Mouse (Mus musculus) embryonic facial prominence, embryonic 12.5 days (tissue): ENCODE measurements around the gene Gsg1l2. TPM values are rescaled to one million over a fixed set of nuclear protein-coding genes. Genes with fewer than 3 reads are reported as not detected.

Source experiments
- ATAC-seq: fragments of 200-750 bp; cut with Nextera tagmentation; 2 replicates; pipeline ENCODE4 v1.8.0; 2017; ENCODE audit not compliant: insufficient number of reproducible peaks, insufficient read depth, low FRiP score, low TSS enrichment
- H3K27ac ChIP-seq: fragments of 300-500 bp; sonication (generic); 2 replicates; pipeline ENCODE4 v1.5.1; 2016; ENCODE audit warnings: mild to moderate bottlenecking
- H3K27me3 ChIP-seq: fragments of 300-500 bp; sonication (generic); 2 replicates; pipeline ENCODE4 v1.6.1; 2016; ENCODE audit warnings: mild to moderate bottlenecking, moderate library complexity
- H3K36me3 ChIP-seq: fragments of 300-500 bp; sonication (generic); 2 replicates; pipeline ENCODE4 v1.6.1; 2016; ENCODE audit warnings: mild to moderate bottlenecking
- H3K4me1 ChIP-seq: fragments of 300-500 bp; sonication (generic); 2 replicates; pipeline ENCODE4 v1.6.1; 2016
- H3K4me2 ChIP-seq: fragments of 300-500 bp; sonication (generic); replicated peaks from 2 replicates; pipeline ENCODE4 v1.6.1; 2016; ENCODE audit warnings: mild to moderate bottlenecking, moderate library complexity
- H3K4me3 ChIP-seq: fragments of 300-500 bp; sonication (generic); 2 replicates; pipeline ENCODE4 v1.5.1; 2016; ENCODE audit warnings: mild to moderate bottlenecking
- H3K9ac ChIP-seq: fragments of 300-500 bp; sonication (generic); 2 replicates; pipeline ENCODE4 v1.6.1; 2016; ENCODE audit warnings: mild to moderate bottlenecking, moderate library complexity
- H3K9me3 ChIP-seq: fragments of 300-500 bp; sonication (generic); 2 replicates; pipeline ENCODE4 v1.6.1; 2016; ENCODE audit warnings: mild to moderate bottlenecking, moderate library complexity
- WGBS: fragments of 180-500 bp; shearing (Covaris S2); methylation state at CpG from one replicate; pipeline ENCODE4 v1.1.7; 2016; 5-methylcytosine and 5-hydroxymethylcytosine counted together
- polyA plus RNA-seq: library from polyadenylated mRNA; unstranded; fragments of >200 nt; fragmentation: Nextera tagmentation; extraction: Ambion mirVana; gene quantifications from 2 replicates; pipeline ENCODE4 v1.2.1, GENCODE M21; 2016

Gene Gsg1l2
- not detected in 2 replicates for polyA plus RNA-seq

DNA sequence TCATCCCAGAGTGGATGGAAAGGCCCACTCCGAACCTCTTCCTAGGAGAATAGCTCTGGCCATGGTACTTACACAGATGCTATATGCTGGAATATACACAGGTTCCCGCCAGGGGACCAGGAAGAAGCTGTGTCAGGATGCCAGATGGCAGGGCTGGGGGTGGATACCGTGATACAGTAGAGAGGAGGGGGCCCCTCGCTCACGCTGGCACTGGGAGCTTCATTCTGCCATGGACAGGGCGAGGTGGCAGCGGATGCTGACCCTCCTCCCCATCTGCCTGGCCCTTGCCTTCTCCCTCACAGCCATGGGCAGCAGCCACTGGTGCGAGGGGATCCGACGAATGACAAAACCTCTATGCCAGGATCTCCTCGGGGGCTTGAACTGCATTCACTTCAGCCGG is at the start of gene Gsg1l2:
Gsg1l2 (plus strand) TSS at position 230 of the 400 bp plus-strand sequence.
- Histone ChIP-seq H3K9me3 (no peaks in the 10 kb centered on the region), H3K27me3 (no peaks in the 10 kb centered on the region; the same call in 1 of the 2 replicates), H3K9ac (no peak within 1 kb of the TSS), H3K36me3 (no peaks in the 10 kb centered on the region), H3K4me2 (no peak within 1 kb of the TSS), H3K27ac (no peak within 1 kb of the TSS), H3K4me3 (no peak within 1 kb of the TSS), H3K4me1 (no peaks in the 10 kb centered on the region)
- 84% methylated on average over 12 of the region's 12 CpGs for WGBS
- ATAC-seq, result no peak

DNA sequence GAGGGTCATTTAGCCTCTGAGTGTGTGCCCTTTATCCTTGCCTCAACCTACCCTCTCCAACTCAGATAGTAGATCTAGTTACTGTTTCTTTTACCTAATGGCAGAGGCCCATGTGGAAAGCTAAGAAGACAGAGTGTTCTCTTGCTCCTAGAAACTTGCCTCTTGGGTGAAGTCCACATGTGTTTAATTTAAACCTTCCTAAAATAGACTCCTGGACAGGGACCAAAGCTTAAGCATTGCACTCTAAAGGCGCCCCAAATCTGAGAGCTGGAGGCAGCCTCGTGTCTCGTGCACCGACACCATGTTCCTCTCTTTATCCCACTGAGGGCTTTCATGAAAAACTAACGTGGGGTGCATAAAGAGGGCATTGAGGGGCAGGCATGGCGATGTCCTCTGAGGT is 47.3 kb upstream of the Gsg1l2 start:
- Histone ChIP-seq H3K4me3 (no peak overlapping the region), H3K27me3 (no peaks in the 10 kb centered on the region), H3K9ac (no peak overlapping the region), H3K27ac (no peak overlapping the region), H3K36me3 (no peaks in the 10 kb centered on the region), H3K4me2 (no peak overlapping the region), H3K9me3 (no peaks in the 10 kb centered on the region), H3K4me1 (no peaks in the 10 kb centered on the region)
- no peak for ATAC-seq
- 79% methylated on average over 6 of the region's 6 CpGs for WGBS

DNA sequence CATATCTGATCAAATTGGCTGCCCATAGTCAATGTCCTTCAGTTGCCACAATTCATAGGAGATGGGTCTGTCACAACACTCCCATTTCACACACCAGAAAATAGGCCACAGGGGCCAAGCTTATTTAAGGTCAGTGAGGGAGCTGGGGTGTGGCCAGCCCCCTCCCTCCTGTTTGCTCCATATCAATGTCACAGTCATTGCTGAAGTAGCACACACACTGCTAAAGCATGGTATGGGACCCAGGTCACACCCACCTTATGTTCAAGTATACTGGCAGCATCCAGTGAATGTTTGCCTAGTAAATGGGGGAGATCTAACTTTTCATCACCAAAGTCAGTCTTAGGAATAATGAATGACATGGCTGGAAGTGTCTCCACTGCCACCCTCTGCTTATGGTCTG is 45.7 kb upstream of the Gsg1l2 start:
- Histone ChIP-seq H3K9ac (no peak overlapping the region), H3K4me2 (no peak overlapping the region), H3K36me3 (no peaks in the 10 kb centered on the region), H3K27ac (no peak overlapping the region), H3K9me3 (no peaks in the 10 kb centered on the region), H3K4me3 (no peak overlapping the region), H3K4me1 (no peaks in the 10 kb centered on the region), H3K27me3 (no peaks in the 10 kb centered on the region)
- ATAC-seq, result no peak

DNA sequence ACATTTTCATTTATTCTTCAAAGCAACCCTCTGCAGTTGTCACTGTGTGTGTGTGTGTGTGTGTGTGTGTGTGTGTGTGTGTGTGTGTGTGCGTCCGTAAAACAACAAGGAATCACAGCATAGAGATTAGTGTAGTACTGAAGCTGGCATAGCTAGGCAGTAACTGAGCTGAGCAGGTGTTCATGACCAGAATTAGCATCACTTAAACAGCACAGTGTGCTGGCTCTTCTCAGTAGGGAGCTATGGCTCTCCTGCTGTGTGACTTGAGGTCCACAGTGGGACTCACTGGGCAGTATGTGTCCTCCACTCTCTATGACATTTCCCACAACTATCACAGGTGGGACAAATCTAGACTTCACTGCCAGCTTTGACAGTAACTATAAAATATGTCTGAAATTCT is 43.4 kb upstream of the Gsg1l2 start:
- H3K27me3 ChIP-seq, result no peaks in the 10 kb centered on the region
- no peaks in the 10 kb centered on the region for H3K9me3 ChIP-seq
- H3K4me1 ChIP-seq, result no peaks in the 10 kb centered on the region
- no peak for ATAC-seq
- no peak overlapping the region for H3K4me3 ChIP-seq
- H3K4me2 ChIP-seq, result no peak overlapping the region
- 88% methylated on average over 2 of the region's 2 CpGs for WGBS
- H3K27ac ChIP-seq, result no peak overlapping the region
- no peak overlapping the region for H3K9ac ChIP-seq
- H3K36me3 ChIP-seq, result no peaks in the 10 kb centered on the region

DNA sequence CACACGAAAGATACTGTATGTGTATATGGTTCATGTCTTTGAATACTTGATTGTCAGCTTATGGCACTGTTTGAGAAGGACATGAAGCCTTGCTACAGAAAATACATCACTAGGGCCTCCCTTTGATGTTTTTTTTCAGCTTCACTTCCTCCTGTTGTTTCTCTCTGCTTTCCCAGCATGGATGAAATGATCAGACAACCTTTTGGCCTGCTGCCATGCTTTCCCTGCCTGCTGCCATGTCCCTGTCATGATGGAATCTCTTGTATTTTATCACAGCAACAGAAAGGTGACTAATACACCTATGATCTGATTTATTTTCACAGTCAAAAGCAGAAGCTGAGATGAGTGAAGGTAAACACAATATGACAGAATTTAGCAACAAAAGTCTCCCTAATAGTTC is 40.7 kb upstream of the Gsg1l2 start:
- WGBS, result 86% methylated on average over 1 of the region's 1 CpGs
- no peak overlapping the region for H3K9ac ChIP-seq
- H3K27me3 ChIP-seq, result no peaks in the 10 kb centered on the region
- no peak for ATAC-seq
- H3K27ac ChIP-seq, result no peak overlapping the region
- no peaks in the 10 kb centered on the region for H3K36me3 ChIP-seq
- no peak overlapping the region for H3K4me2 ChIP-seq
- H3K4me3 ChIP-seq, result no peak overlapping the region
- H3K4me1 ChIP-seq, result no peaks in the 10 kb centered on the region
- H3K9me3 ChIP-seq, result no peaks in the 10 kb centered on the region

DNA sequence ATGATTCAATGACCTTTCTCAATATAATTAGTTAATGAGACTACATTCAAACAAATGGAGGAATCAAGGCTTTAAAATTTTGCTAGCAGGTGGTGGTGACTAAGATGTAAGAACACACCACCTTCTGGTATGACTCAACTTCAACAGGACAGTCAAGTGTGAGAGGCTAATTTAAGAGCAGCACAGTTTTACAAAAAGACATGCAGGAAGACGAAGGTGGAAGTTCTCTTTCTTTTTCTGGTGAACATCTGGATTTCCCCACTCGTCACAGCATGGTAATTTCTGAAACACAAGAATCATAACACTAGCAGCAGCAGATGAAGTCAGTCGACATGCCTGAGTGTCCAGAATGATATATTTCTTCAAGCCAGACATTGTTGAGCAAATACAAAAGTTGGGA is 39.8 kb upstream of the Gsg1l2 start:
- H3K36me3 ChIP-seq, result no peaks in the 10 kb centered on the region
- H3K9ac ChIP-seq, result no peak overlapping the region
- no peaks in the 10 kb centered on the region for H3K27me3 ChIP-seq
- H3K4me2 ChIP-seq, result no peak overlapping the region
- WGBS, result 72% methylated on average over 3 of the region's 3 CpGs
- H3K4me1 ChIP-seq, result no peaks in the 10 kb centered on the region
- ATAC-seq, result no peak
- no peak overlapping the region for H3K27ac ChIP-seq
- no peaks in the 10 kb centered on the region for H3K9me3 ChIP-seq
- H3K4me3 ChIP-seq, result no peak overlapping the region

DNA sequence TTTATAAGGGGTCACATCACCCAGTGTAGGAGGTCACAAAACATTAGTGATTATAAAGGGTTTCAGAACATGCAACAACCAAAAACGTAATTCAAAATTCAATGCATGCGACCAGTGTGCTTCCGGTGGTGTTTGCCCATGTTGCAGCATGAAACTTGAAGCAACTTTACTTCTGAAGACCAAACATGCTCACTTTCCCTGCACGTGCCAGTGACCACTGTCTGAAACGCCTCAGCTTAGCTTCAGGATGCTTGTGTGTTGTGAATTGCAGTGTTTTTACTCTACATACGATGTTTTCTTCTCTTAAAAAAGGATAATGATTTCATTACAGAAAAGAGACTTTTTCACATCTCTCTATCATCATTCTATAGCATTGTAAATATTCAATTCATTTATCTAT is 36.1 kb upstream of the Gsg1l2 start:
- no peak overlapping the region for H3K4me2 ChIP-seq
- no peak overlapping the region for H3K4me3 ChIP-seq
- ATAC-seq, result no peak
- H3K9ac ChIP-seq, result no peak overlapping the region
- no peaks in the 10 kb centered on the region for H3K9me3 ChIP-seq
- no peak overlapping the region for H3K27ac ChIP-seq
- H3K4me1 ChIP-seq, result no peaks in the 10 kb centered on the region
- no peaks in the 10 kb centered on the region for H3K36me3 ChIP-seq
- WGBS, result 78% methylated on average over 6 of the region's 6 CpGs
- H3K27me3 ChIP-seq, result no peaks in the 10 kb centered on the region

DNA sequence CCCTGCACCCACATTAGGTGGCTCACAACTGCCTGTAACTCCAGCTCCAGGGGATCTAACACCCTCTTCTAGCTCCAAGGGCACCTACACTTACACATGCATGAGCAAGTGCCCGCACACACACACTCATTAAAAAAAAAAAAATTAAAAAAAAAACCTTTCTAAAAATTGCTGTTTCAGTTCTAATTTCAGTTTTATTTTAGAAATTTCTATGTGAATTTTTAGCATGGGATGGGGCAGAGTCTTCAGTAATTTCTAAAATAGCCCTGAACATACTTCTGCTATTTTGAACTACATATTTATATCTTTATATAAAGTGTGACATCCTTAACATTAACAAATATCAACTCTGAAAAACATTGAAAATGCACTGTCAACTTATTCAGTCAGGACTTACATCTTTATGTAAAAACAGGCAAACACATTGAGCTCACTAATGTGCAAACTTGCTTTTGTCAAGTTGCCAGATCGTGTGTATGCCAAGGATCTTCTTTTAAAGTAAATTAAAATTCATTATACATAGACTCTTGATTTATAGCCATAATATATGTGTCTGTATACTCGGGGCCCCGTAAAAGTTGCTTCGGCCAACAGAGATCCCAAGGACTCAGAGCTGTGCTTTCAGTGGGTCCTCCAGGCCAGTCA is 35.4 kb upstream of the Gsg1l2 start:
- Histone ChIP-seq H3K9ac (no peak overlapping the region), H3K4me3 (no peak overlapping the region)
- 90% methylated on average over 5 of the region's 5 CpGs for WGBS

DNA sequence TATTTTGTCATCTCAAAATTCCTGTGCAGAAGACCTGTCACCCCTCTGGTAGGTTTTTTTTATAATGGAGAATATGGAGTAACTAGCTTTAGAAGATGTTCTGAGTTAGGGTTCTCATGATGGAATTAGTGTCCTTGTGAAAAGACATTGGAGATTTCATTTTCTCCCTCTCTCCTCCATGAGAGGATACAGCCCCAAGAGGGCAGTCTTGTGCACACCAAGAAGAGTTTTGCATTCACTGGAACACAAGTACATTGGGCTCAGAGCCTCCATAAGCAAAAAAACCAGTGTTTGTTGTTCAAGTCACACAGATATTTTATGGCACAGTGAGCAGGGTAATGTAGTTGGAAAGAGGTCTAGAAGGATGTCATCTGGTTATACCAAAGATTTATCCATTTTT is 32.8 kb upstream of the Gsg1l2 start:
- no peak for ATAC-seq
- Histone ChIP-seq H3K27ac (no peak overlapping the region), H3K9ac (no peak overlapping the region), H3K27me3 (no peaks in the 10 kb centered on the region), H3K9me3 (no peaks in the 10 kb centered on the region), H3K4me2 (no peak overlapping the region), H3K36me3 (no peaks in the 10 kb centered on the region), H3K4me3 (no peak overlapping the region), H3K4me1 (no peaks in the 10 kb centered on the region)

More for the DNA sequence above, 35.4 kb upstream of the Gsg1l2 start:
- Histone ChIP-seq H3K36me3 (no peaks in the 10 kb centered on the region), H3K27ac (no peak overlapping the region), H3K9me3 (no peaks in the 10 kb centered on the region), H3K4me2 (no peak overlapping the region), H3K4me1 (no peaks in the 10 kb centered on the region), H3K27me3 (no peaks in the 10 kb centered on the region)
- ATAC-seq, result no peak

DNA sequence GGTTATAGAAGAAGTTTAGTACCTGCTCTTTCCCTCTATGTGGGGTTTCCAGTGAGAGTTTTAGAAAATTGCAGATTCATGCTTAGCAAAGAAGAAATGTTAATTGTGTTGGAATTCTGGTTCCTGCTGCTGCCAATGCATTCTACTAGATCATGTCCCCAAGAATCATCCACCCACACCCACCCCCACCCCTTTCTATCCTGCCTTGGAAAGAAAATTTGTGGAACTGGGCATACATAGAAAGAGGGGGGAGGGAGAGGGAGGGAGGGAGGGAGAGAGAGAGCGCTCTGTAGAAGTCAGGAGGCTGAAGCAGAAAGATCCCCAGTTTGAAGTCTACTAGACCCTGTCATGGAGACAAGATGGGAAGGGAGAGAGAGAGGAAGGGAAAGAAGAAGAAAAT is 18.1 kb upstream of the Gsg1l2 start:
- Histone ChIP-seq H3K4me3 (no peak overlapping the region), H3K27me3 (no peaks in the 10 kb centered on the region), H3K4me1 (no peaks in the 10 kb centered on the region), H3K27ac (no peak overlapping the region), H3K9me3 (no peaks in the 10 kb centered on the region), H3K36me3 (no peaks in the 10 kb centered on the region), H3K4me2 (no peak overlapping the region), H3K9ac (no peak overlapping the region)
- 89% methylated on average over 1 of the region's 1 CpGs for WGBS
- no peak for ATAC-seq

DNA sequence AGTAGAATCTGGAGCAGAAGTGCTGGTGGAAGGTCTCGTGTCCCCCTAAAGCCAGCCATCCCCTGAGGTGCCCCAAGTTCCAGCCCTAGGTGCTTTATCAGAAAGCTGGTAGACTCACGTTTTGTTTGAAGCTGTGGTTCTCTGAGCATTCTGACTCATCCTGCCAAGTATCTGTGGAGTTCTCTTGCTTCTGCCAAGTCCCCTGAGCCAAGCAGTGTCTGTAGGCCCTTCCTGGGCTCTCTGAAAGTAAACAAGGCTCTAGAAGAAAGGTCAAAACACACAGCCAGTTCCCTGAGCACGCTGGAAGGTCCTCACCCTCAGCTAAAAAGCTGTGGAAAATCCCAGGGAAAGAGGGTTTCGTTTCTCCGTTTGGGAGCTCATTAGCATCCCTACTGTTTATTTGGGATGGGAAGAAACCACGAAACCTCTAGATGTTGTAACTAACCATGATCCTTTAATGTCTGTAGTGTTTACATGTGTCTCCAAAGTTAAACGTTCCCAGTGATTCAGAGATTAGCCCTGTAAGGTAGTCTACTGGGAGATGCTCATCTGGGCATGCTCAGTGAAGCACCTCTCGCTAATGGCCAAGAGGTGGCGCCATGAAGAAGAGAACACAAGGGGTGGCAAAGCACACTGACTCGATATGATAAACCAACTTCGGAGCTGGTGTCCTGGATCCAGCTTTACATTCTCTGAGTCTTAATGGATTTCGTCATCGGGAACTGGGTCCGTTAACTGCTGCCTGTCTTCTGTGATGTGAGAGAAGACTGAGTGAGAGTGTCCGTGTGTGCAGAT is 16.8 kb upstream of the Gsg1l2 start:
- no peak overlapping the region for H3K9ac ChIP-seq
- WGBS, result 70% methylated on average over 15 of the region's 15 CpGs

DNA sequence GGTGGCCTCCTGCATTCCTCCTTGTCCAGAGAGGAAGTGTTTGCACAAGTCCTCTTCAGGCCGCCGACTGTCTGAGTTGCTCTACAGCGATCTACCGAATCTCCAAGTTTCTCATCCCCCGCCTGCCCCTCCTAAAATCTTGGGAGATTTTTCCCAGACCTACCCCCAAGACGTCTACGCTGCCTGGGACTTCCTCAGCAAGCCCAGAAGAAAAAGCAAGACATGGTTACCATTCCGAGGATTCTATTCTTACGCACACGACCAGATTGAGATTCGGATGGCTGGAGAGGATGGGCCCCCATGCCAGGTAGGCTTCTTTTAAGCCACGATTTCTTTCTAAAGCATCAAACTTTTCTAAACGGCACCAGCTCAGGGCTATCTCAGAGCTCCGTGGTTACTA is 3.4 kb upstream of the Gsg1l2 start, which contains the start of gene Glp2r:
Glp2r (minus strand) TSS at position 101 of the 400 bp plus-strand sequence.
- no peak within 1 kb of the TSS for H3K27ac ChIP-seq
- H3K36me3 ChIP-seq, result no peaks in the 10 kb centered on the region
- no peaks in the 10 kb centered on the region for H3K9me3 ChIP-seq
- H3K27me3 ChIP-seq, result no peaks in the 10 kb centered on the region; the same call in 1 of the 2 replicates
- no peak within 1 kb of the TSS for H3K9ac ChIP-seq
- H3K4me1 ChIP-seq, result no peaks in the 10 kb centered on the region
- 84% methylated on average over 14 of the region's 14 CpGs for WGBS
- no peak within 1 kb of the TSS for H3K4me3 ChIP-seq
- no peak within 1 kb of the TSS for H3K4me2 ChIP-seq
- ATAC-seq, result no peak

More for the DNA sequence above, 16.8 kb upstream of the Gsg1l2 start:
- H3K4me2 ChIP-seq, result no peak overlapping the region
- no peaks in the 10 kb centered on the region for H3K36me3 ChIP-seq
- no peak overlapping the region for H3K27ac ChIP-seq
- H3K9me3 ChIP-seq, result no peaks in the 10 kb centered on the region
- no peak overlapping the region for H3K4me3 ChIP-seq
- no peaks in the 10 kb centered on the region for H3K27me3 ChIP-seq
- no peak for ATAC-seq
- H3K4me1 ChIP-seq, result no peaks in the 10 kb centered on the region
